Mouse (Mus musculus): ENCODE measurements around the gene Gys1. TPM values are rescaled to one million over a fixed set of nuclear protein-coding genes. Genes with fewer than 3 reads are reported as not detected.

The Gys1 gene
- total RNA-seq, 1 experiment, result 26.1 TPM

DNA sequence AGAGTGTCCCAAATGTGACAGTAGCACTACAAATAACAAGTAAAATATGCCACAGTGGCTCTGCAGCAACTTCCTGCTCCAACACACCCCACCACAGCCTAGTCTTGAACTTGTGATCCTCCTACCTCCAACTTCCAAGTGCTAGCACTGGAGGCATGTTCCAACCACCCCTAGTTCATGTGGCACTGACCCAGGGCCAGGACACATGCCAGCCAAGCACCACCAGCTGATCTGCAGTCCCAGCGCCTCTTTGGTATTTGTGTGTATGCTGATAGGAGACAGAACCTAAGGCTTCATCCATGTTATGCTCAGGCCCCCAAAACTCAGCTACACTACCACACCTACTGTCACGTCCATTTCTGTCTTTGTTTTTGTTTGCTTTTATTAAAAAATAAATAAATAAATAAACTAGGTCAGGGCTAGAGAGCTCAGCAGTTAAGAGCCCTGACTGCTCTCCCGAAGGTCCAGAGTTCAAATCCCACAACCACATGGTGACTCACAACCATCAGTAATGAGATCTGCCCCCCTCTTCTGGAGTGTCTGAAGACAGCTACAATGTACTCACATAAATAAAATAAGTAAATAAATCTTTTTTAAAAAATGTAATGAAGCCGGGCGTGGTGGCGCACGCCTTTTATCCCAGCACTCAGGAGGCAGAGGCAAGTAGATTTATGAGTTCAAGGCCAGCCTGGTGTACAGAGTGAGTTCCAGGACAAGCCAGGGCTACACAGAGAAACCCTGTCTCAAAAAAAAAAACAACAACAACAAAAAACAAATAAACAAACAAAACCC lies 29.5 kb downstream of the Gys1 start:
- H3K4me1 ChIP-seq (ENCODE audit: control insufficient read depth in 2 of 2, insufficient read depth in 2 of 2, low read length in 2 of 2, poor library complexity in 1 of 2), result peaks cover 0 to 3% of the 10 kb centered on the region in 2 experiments; a peak in 2 of 4 replicates
- no peaks in the 10 kb centered on the region for H3K9me3 ChIP-seq (ENCODE audit: control insufficient read depth, insufficient read depth, low read depth, low read length)
- no peak for TF ChIP-seq HCFC1 (IDR thresholded peaks at IDR 0.05; ENCODE audit: borderline replicate concordance, insufficient read depth, low read length)
- TF ChIP-seq CHD2 (IDR thresholded peaks at IDR 0.05; ENCODE audit: low read depth, low read length), result no peak
- no peak for TF ChIP-seq ZNF384 (IDR thresholded peaks at IDR 0.05; ENCODE audit: low read depth, low read length)
- TF ChIP-seq MAFK (IDR thresholded peaks at IDR 0.05; ENCODE audit: insufficient read depth, low read depth, low read length), result no peak
- TF ChIP-seq ZC3H11A (IDR thresholded peaks at IDR 0.05; ENCODE audit: borderline replicate concordance, low read depth, low read length), result no peak
- no peak overlapping the region; the same call in 1 of the 2 replicates for H3K9ac ChIP-seq (ENCODE audit: insufficient read depth, low read depth, low read length, poor library complexity, severe bottlenecking)
- peaks cover 40% of the 10 kb centered on the region for H3K36me3 ChIP-seq (ENCODE audit: control insufficient read depth, insufficient read depth, low read length, poor library complexity, severe bottlenecking)
- no peak for DNase-seq (ENCODE audit: low read depth, low spot score)
- H3K4me3 ChIP-seq (ENCODE audit: insufficient read depth in 1 of 2, low read depth in 1 of 2, low read length in 2 of 2, poor library complexity in 1 of 2, severe bottlenecking in 1 of 2), result no peak overlapping the region; a peak in 2 of 4 replicates
- in situ Hi-C loops (cut with MboI; ENCODE audit: low sequenced_read_pairs in 2 of 2, unreplicated experiment in 2 of 2), result no loop called here
- no peak overlapping the region for H3K27ac ChIP-seq (ENCODE audit: insufficient read depth, low read depth, low read length, poor library complexity, severe bottlenecking)

DNA sequence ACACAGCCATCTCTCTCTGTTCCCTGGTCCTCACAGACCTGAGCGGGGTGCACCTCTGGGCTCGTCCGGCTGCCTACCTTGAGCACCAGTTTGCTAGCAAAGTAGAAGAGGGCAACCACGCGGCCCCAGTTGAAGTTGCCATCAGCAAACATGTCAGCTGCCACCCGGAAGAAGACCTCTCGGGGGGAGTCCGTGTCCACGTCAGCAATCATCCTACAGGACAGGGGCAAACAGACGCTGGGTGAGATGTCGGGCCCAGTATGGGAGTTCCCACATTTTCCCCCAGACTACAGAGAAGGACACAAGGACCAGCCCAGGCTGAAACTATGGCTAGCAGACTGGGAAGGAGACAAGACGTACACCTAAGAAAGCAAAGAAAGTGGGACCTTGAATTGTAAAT lies 30.5 kb downstream of the Gys1 start:
- peak overlapping the region; percentile 74 to 80 for H3K4me3 ChIP-seq (ENCODE audit: insufficient read depth in 1 of 2, low read depth in 1 of 2, low read length in 2 of 2, poor library complexity in 1 of 2, severe bottlenecking in 1 of 2)
- peaks cover 0 to 3% of the 10 kb centered on the region in 2 experiments; a peak in 2 of 4 replicates for H3K4me1 ChIP-seq (ENCODE audit: control insufficient read depth in 2 of 2, insufficient read depth in 2 of 2, low read length in 2 of 2, poor library complexity in 1 of 2)
- in situ Hi-C loops (cut with MboI; ENCODE audit: low sequenced_read_pairs in 2 of 2, unreplicated experiment in 2 of 2), result no loop called here
- no peak for TF ChIP-seq ZNF384 (IDR thresholded peaks at IDR 0.05; ENCODE audit: low read depth, low read length)
- no peak for TF ChIP-seq HCFC1 (IDR thresholded peaks at IDR 0.05; ENCODE audit: borderline replicate concordance, insufficient read depth, low read length)
- TF ChIP-seq CHD2 (IDR thresholded peaks at IDR 0.05; ENCODE audit: low read depth, low read length), result no peak
- TF ChIP-seq ZC3H11A (IDR thresholded peaks at IDR 0.05; ENCODE audit: borderline replicate concordance, low read depth, low read length), result no peak
- TF ChIP-seq MAFK (IDR thresholded peaks at IDR 0.05; ENCODE audit: insufficient read depth, low read depth, low read length), result no peak
- no peak for DNase-seq (ENCODE audit: low read depth, low spot score)
- no peaks in the 10 kb centered on the region for H3K9me3 ChIP-seq (ENCODE audit: control insufficient read depth, insufficient read depth, low read depth, low read length)
- H3K27ac ChIP-seq (ENCODE audit: insufficient read depth, low read depth, low read length, poor library complexity, severe bottlenecking), result peak overlapping the region; percentile 91; the same call in 1 of the 2 replicates
- H3K9ac ChIP-seq (ENCODE audit: insufficient read depth, low read depth, low read length, poor library complexity, severe bottlenecking), result peak overlapping the region; percentile 93; the same call in 1 of the 2 replicates
- peaks cover 38% of the 10 kb centered on the region for H3K36me3 ChIP-seq (ENCODE audit: control insufficient read depth, insufficient read depth, low read length, poor library complexity, severe bottlenecking)

DNA sequence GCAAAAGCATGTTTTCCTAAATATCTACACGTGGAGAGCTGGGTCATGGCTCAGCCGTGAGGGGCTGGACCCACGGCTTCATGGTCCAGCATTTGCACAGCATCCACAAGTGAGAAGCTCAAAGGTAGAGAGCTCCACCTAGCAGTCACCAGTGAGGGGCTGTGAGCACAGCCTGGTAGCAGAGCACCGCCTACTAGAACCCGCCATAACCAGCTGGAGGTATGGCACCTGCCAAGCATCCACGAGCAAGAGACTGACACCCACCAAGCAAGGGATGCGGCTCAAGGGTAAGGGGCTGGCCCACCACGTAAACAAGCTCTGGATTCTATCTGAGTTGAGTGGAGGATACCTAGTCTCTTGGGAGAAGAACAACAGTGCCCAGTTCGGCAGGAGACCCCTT lies 30.9 kb downstream of the Gys1 start:
- no peaks in the 10 kb centered on the region for H3K9me3 ChIP-seq (ENCODE audit: control insufficient read depth, insufficient read depth, low read depth, low read length)
- TF ChIP-seq HCFC1 (IDR thresholded peaks at IDR 0.05; ENCODE audit: borderline replicate concordance, insufficient read depth, low read length), result no peak
- TF ChIP-seq ZC3H11A (IDR thresholded peaks at IDR 0.05; ENCODE audit: borderline replicate concordance, low read depth, low read length), result no peak
- TF ChIP-seq ZNF384 (IDR thresholded peaks at IDR 0.05; ENCODE audit: low read depth, low read length), result no peak
- TF ChIP-seq MAFK (IDR thresholded peaks at IDR 0.05; ENCODE audit: insufficient read depth, low read depth, low read length), result no peak
- no peak for TF ChIP-seq CHD2 (IDR thresholded peaks at IDR 0.05; ENCODE audit: low read depth, low read length)
- peak overlapping the region; percentile 74 to 80 for H3K4me3 ChIP-seq (ENCODE audit: insufficient read depth in 1 of 2, low read depth in 1 of 2, low read length in 2 of 2, poor library complexity in 1 of 2, severe bottlenecking in 1 of 2)
- DNase-seq (ENCODE audit: low read depth, low spot score), result no peak
- in situ Hi-C loops (cut with MboI; ENCODE audit: low sequenced_read_pairs in 2 of 2, unreplicated experiment in 2 of 2), result no loop called here
- peak overlapping the region; percentile 93 for H3K9ac ChIP-seq (ENCODE audit: insufficient read depth, low read depth, low read length, poor library complexity, severe bottlenecking)
- H3K36me3 ChIP-seq (ENCODE audit: control insufficient read depth, insufficient read depth, low read length, poor library complexity, severe bottlenecking), result peaks cover 35% of the 10 kb centered on the region
- H3K4me1 ChIP-seq (ENCODE audit: control insufficient read depth in 2 of 2, insufficient read depth in 2 of 2, low read length in 2 of 2, poor library complexity in 1 of 2), result peaks cover 0 to 3% of the 10 kb centered on the region in 2 experiments; a peak in 2 of 4 replicates
- peak overlapping the region; percentile 91; the same call in 1 of the 2 replicates for H3K27ac ChIP-seq (ENCODE audit: insufficient read depth, low read depth, low read length, poor library complexity, severe bottlenecking)

DNA sequence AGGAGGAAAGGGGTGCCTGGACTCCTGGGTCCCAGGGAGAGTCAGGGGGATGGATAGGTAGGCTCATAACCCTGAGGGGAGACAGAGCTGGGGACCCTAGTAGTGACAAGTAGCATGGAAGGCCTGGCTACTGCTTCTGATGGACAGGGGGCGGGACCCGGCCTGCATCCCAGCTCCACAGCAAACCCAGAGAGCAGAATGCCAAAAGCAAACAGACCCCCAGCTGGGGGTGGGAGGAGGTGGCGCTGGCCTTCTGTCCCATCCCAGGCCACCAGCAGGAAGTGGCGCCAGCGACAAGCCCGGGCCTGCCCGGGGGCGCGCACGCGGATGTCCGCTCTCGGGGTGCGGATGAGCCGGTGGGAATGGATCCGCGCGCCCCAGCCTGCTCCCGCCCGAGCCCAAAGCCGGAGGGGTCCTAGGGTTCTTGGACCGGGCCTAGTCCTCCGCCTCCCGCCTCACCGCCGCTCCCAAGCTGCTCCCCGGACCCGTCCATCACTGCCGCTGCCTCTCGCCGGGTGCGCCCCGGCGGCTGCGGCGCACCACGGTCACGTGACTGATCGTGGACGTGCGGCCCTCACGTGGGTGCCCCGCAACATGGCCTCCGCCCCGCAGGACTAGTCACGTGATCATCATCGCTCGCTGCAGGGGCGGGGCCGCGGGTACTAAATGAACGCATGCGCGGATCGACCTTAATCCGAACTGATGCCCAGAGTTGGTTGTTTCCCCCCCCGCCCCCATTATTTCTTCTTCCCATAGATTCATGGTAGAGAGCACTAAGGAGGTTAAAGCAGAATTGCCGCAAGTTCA lies 31.8 kb downstream of the Gys1 start, which contains the start of gene Bax:
TSS of gene Bax (minus strand) at position 616 of the 807 bp plus-strand sequence.
- H3K4me3 ChIP-seq (ENCODE audit: insufficient read depth in 1 of 2, low read depth in 1 of 2, low read length in 2 of 2, poor library complexity in 1 of 2, severe bottlenecking in 1 of 2), result peak within 1 kb of the TSS; percentile 74 to 80
- peak within 1 kb of the TSS; percentile 91 for H3K27ac ChIP-seq (ENCODE audit: insufficient read depth, low read depth, low read length, poor library complexity, severe bottlenecking)
- no peaks in the 10 kb centered on the region for H3K9me3 ChIP-seq (ENCODE audit: control insufficient read depth, insufficient read depth, low read depth, low read length)
- peak within 1 kb of the TSS; percentile 93 for H3K9ac ChIP-seq (ENCODE audit: insufficient read depth, low read depth, low read length, poor library complexity, severe bottlenecking)
- DNase-seq (ENCODE audit: low read depth, low spot score), result peak; percentile 90
- in situ Hi-C loops (cut with MboI; ENCODE audit: low sequenced_read_pairs in 2 of 2, unreplicated experiment in 2 of 2), result no loop called here
- TF ChIP-seq HCFC1 (IDR thresholded peaks at IDR 0.05; ENCODE audit: borderline replicate concordance, insufficient read depth, low read length) (peak; percentile 83), ZC3H11A (IDR thresholded peaks at IDR 0.05; ENCODE audit: borderline replicate concordance, low read depth, low read length) (no peak)
- peaks cover 0 to 3% of the 10 kb centered on the region in 2 experiments; a peak in 2 of 4 replicates for H3K4me1 ChIP-seq (ENCODE audit: control insufficient read depth in 2 of 2, insufficient read depth in 2 of 2, low read length in 2 of 2, poor library complexity in 1 of 2)
- peaks cover 29% of the 10 kb centered on the region for H3K36me3 ChIP-seq (ENCODE audit: control insufficient read depth, insufficient read depth, low read length, poor library complexity, severe bottlenecking)
